Mouse (Mus musculus) embryonic facial prominence, embryonic 15.5 days (tissue): ENCODE measurements around the gene Smarcd3. TPM values are rescaled to one million over a fixed set of nuclear protein-coding genes. Genes with fewer than 3 reads are reported as not detected.
A peak's percentile ranks its signal among the peaks of the same experiment; 100 is the strongest.

Experiments
- ATAC-seq: fragments of 200-750 bp; cut with Nextera tagmentation; 2 replicates; pipeline ENCODE4 v1.8.0; 2017; ENCODE audit warnings: low read depth, moderate TSS enrichment; ENCODE audit not compliant: insufficient number of reproducible peaks, low FRiP score, low TSS enrichment
- H3K27ac ChIP-seq: fragments of 300-500 bp; sonication (generic); replicated peaks from 2 replicates; pipeline ENCODE4 v1.5.1; 2015; ENCODE audit warnings: mild to moderate bottlenecking, inconsistent platforms
- H3K27me3 ChIP-seq: fragments of 300-500 bp; sonication (generic); 2 replicates; pipeline ENCODE4 v1.6.1; 2015; ENCODE audit warnings: inconsistent platforms
- H3K36me3 ChIP-seq: fragments of 300-500 bp; sonication (generic); 2 replicates; pipeline ENCODE4 v1.6.1; 2015; ENCODE audit warnings: mild to moderate bottlenecking, inconsistent platforms
- H3K4me1 ChIP-seq: fragments of 300-500 bp; sonication (generic); 2 replicates; pipeline ENCODE4 v1.6.1; 2015; ENCODE audit warnings: inconsistent platforms
- H3K4me2 ChIP-seq: fragments of 300-500 bp; sonication (generic); replicated peaks from 2 replicates; pipeline ENCODE4 v1.6.1; 2015; ENCODE audit warnings: mild to moderate bottlenecking, inconsistent platforms
- H3K4me3 ChIP-seq: fragments of 300-500 bp; sonication (generic); replicated peaks from 2 replicates; pipeline ENCODE4 v1.5.1; 2015; ENCODE audit warnings: mild to moderate bottlenecking, inconsistent platforms
- H3K9ac ChIP-seq: fragments of 300-500 bp; sonication (generic); 2 replicates; pipeline ENCODE4 v1.6.1; 2015; ENCODE audit warnings: inconsistent platforms
- H3K9me3 ChIP-seq: fragments of 300-500 bp; sonication (generic); replicated peaks from 2 replicates; pipeline ENCODE4 v1.6.1; 2016; ENCODE audit warnings: inconsistent platforms
- WGBS: fragments of 180-500 bp; shearing (Covaris S2); methylation state at CpG from one replicate; pipeline ENCODE4 v1.1.7; 2015; 5-methylcytosine and 5-hydroxymethylcytosine counted together
- polyA plus RNA-seq: library from polyadenylated mRNA; unstranded; fragments of >200 nt; fragmentation: Nextera tagmentation; extraction: Ambion mirVana; gene quantifications from 2 replicates; pipeline ENCODE4 v1.2.1, GENCODE M21; 2015

Smarcd3 gene
- polyA plus RNA-seq: 39.7 and 42.4 TPM in 2 replicates

DNA sequence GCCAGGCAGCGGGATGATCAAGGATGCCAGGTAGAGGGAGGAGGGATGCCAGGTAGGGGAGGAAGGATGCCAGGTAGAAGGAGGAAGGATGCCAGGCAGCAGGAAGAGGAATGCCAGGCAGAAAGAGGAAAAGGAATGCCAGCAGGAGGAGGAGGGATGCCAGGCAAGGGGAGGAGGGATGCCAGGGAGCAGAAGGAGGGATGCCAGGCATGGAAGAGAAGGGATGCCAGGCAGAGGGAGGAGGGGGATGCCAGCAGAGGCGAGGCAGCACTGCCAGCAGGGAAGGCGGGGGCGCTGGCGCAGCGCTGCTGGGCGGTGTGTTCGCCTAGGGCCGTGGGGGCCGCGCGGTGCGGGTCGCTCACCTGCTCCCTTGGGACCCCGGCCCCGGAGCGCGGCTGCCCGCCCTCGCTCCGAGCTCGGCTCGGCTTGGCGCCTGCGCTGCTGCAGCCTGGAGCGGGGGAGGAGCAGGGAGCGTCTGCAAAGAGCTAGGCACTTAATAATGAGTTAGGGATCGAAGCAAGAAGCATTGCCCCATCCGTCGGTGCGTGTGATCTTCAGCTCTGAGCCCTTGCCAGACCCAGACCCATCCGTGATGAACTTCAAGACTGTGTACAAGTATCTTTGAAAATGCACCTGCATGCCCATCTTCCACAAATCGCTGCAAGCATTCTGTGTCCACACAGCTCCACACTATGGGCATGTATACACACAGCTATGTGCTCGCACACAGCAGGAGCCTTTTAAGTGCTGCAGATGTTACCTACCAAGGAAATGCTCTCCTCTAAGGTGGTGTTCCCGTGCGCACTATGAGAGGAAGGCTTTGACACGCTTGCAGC is at the start of gene Smarcd3:
Gene Smarcd3 (minus strand): TSS at position 426 of the 836 bp plus-strand sequence.
- H3K27ac ChIP-seq: no peak within 1 kb of the TSS
- peak; percentile 65 for ATAC-seq
- no peaks in the 10 kb centered on the region for H3K9me3 ChIP-seq
- H3K9ac ChIP-seq: peak within 1 kb of the TSS; percentile 47
- peaks cover 24% of the 10 kb centered on the region for H3K4me1 ChIP-seq
- peak within 1 kb of the TSS; percentile 84 for H3K4me2 ChIP-seq
- 4% methylated on average over 37 of the region's 37 CpGs for WGBS
- peaks cover 17% of the 10 kb centered on the region for H3K27me3 ChIP-seq
- H3K36me3 ChIP-seq: no peaks in the 10 kb centered on the region
- peak within 1 kb of the TSS; percentile 52 for H3K4me3 ChIP-seq

- no peak overlapping the region for H3K4me3 ChIP-seq
- no peaks in the 10 kb centered on the region for H3K27me3 ChIP-seq
- no peak overlapping the region for H3K27ac ChIP-seq
- 78% methylated on average over 6 of the region's 6 CpGs for WGBS
- no peak overlapping the region for H3K4me2 ChIP-seq
- no peak overlapping the region for H3K9ac ChIP-seq
- no peaks in the 10 kb centered on the region for H3K9me3 ChIP-seq
- no peaks in the 10 kb centered on the region for H3K36me3 ChIP-seq
- no peak for ATAC-seq
- no peaks in the 10 kb centered on the region for H3K4me1 ChIP-seq
Observed at GRCm38 (mm10) chr5:24661457-24661856, 37.2 kb upstream of the Smarcd3 start.

- Histone ChIP-seq H3K4me3 (no peak overlapping the region), H3K36me3 (no peaks in the 10 kb centered on the region), H3K4me1 (no peaks in the 10 kb centered on the region), H3K27ac (no peak overlapping the region), H3K9me3 (no peaks in the 10 kb centered on the region), H3K4me2 (no peak overlapping the region), H3K9ac (no peak overlapping the region), H3K27me3 (no peaks in the 10 kb centered on the region)
- ATAC-seq: no peak
- WGBS: 75% methylated on average over 3 of the region's 4 CpGs
Observed at GRCm38 (mm10) chr5:24659708-24660423, 35.7 kb upstream of the Smarcd3 start.

GRCm38 (mm10) chr5:24657113-24657512 is 32.9 kb upstream of the Smarcd3 start:
- H3K4me1 ChIP-seq: no peaks in the 10 kb centered on the region
- no peak overlapping the region for H3K9ac ChIP-seq
- no peaks in the 10 kb centered on the region for H3K27me3 ChIP-seq
- no peak overlapping the region for H3K4me3 ChIP-seq
- WGBS: 30% methylated on average over 2 of the region's 2 CpGs
- H3K27ac ChIP-seq: no peak overlapping the region
- H3K4me2 ChIP-seq: no peak overlapping the region
- ATAC-seq: no peak
- H3K9me3 ChIP-seq: no peaks in the 10 kb centered on the region
- H3K36me3 ChIP-seq: no peaks in the 10 kb centered on the region

- WGBS: 84% methylated on average over 6 of the region's 6 CpGs
Observed at GRCm38 (mm10) chr5:24654491-24654890, 30.3 kb upstream of the Smarcd3 start.

GRCm38 (mm10) chr5:24652780-24653179 is 28.6 kb upstream of the Smarcd3 start:
- no peak overlapping the region for H3K9ac ChIP-seq
- H3K4me2 ChIP-seq: no peak overlapping the region
- no peaks in the 10 kb centered on the region for H3K27me3 ChIP-seq
- no peak for ATAC-seq
- H3K36me3 ChIP-seq: no peaks in the 10 kb centered on the region
- no peak overlapping the region for H3K27ac ChIP-seq
- no peak overlapping the region for H3K4me3 ChIP-seq
- no peaks in the 10 kb centered on the region for H3K4me1 ChIP-seq
- WGBS: 90% methylated on average over 5 of the region's 5 CpGs
- H3K9me3 ChIP-seq: no peaks in the 10 kb centered on the region

More at GRCm38 (mm10) chr5:24654491-24654890, 30.3 kb upstream of the Smarcd3 start:
- H3K36me3 ChIP-seq: no peaks in the 10 kb centered on the region
- no peaks in the 10 kb centered on the region for H3K27me3 ChIP-seq
- H3K4me3 ChIP-seq: no peak overlapping the region
- no peaks in the 10 kb centered on the region for H3K9me3 ChIP-seq
- H3K9ac ChIP-seq: no peak overlapping the region
- no peaks in the 10 kb centered on the region for H3K4me1 ChIP-seq
- H3K27ac ChIP-seq: no peak overlapping the region
- no peak for ATAC-seq
- no peak overlapping the region for H3K4me2 ChIP-seq

GRCm38 (mm10) chr5:24651768-24652752 is 27.8 kb upstream of the Smarcd3 start:
- Histone ChIP-seq H3K27me3 (no peaks in the 10 kb centered on the region), H3K4me2 (peak overlapping the region; percentile 27; the same call in 1 of the 2 replicates), H3K9me3 (no peaks in the 10 kb centered on the region), H3K4me3 (no peak overlapping the region), H3K9ac (no peak overlapping the region), H3K36me3 (no peaks in the 10 kb centered on the region), H3K27ac (no peak overlapping the region), H3K4me1 (no peaks in the 10 kb centered on the region)
- ATAC-seq: peak; percentile 58
- 30% methylated on average over 25 of the region's 25 CpGs for WGBS

- Histone ChIP-seq H3K36me3 (no peaks in the 10 kb centered on the region), H3K4me2 (no peak overlapping the region), H3K9ac (no peak overlapping the region), H3K27ac (no peak overlapping the region), H3K27me3 (no peaks in the 10 kb centered on the region), H3K4me1 (no peaks in the 10 kb centered on the region), H3K4me3 (no peak overlapping the region), H3K9me3 (no peaks in the 10 kb centered on the region)
- no peak for ATAC-seq
- WGBS: 77% methylated on average over 6 of the region's 6 CpGs
Observed at GRCm38 (mm10) chr5:24651356-24651755, 27.1 kb upstream of the Smarcd3 start.

DNA sequence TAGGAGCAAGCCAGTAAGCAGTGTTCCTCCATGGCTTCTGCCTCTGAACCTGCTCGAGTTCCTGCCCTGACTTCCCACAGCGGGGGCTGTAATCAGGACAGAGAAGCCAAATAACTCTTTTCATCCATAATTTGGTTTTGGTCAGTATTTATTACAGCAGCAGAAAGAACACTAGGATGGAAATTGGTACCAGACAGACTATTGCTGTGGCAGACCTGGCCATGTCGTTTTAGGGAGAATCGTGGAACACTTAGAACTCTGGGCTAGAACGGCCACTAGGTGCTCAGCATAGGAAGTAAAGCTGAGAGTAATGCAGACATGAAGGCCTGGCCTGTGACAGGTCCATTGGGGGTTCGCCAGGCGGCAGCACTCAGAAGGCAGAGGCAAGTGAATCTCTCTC is 25.5 kb upstream of the Smarcd3 start:
- 62% methylated on average over 7 of the region's 7 CpGs for WGBS
- ATAC-seq: no peak
- Histone ChIP-seq H3K36me3 (no peaks in the 10 kb centered on the region), H3K27ac (no peak overlapping the region), H3K4me1 (no peaks in the 10 kb centered on the region), H3K27me3 (no peaks in the 10 kb centered on the region), H3K4me2 (no peak overlapping the region), H3K4me3 (no peak overlapping the region), H3K9ac (no peak overlapping the region), H3K9me3 (no peaks in the 10 kb centered on the region)

GRCm38 (mm10) chr5:24649231-24649630 is 25.0 kb upstream of the Smarcd3 start:
- 66% methylated on average over 4 of the region's 4 CpGs for WGBS
- Histone ChIP-seq H3K4me3 (no peak overlapping the region), H3K27ac (no peak overlapping the region), H3K4me1 (no peaks in the 10 kb centered on the region), H3K4me2 (no peak overlapping the region), H3K36me3 (no peaks in the 10 kb centered on the region), H3K27me3 (no peaks in the 10 kb centered on the region), H3K9ac (no peak overlapping the region), H3K9me3 (no peaks in the 10 kb centered on the region)
- no peak for ATAC-seq

DNA sequence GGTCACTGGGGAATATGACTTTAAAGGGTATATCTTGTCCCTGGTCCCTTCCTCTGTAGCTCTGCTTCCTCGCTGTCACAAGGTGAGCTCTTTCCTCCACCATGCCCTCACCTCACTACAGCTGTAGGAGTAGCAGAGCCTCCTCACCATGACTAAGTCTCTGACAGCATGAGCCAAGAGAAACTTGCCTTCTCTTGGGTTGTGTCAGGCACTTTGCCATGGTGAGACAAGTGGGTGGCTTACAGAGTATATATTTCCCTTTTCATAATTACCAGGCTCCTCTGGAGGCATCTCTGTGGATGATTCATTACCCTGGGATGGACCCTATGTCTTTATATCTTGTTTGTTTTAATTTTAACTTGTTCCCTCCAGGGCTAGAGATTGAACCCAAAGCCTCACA is 21.2 kb upstream of the Smarcd3 start:
- Histone ChIP-seq H3K9me3 (no peaks in the 10 kb centered on the region), H3K4me3 (no peak overlapping the region), H3K36me3 (no peaks in the 10 kb centered on the region), H3K9ac (no peak overlapping the region), H3K27me3 (no peaks in the 10 kb centered on the region), H3K4me1 (no peaks in the 10 kb centered on the region), H3K4me2 (no peak overlapping the region), H3K27ac (no peak overlapping the region)
- ATAC-seq: no peak
- WGBS: 53% methylated on average over 1 of the region's 1 CpGs
